Mouse (Mus musculus) adrenal gland, postnatal 14 days (tissue): ENCODE results near the gene Piwil4. TPM values are rescaled to one million over a fixed set of nuclear protein-coding genes. Genes with fewer than 3 reads are reported as not detected.

Experiments
- DNase-seq: peaks from one replicate; pipeline ENCODE4 v3.0.0; 2021; ENCODE audit warnings: mixed read lengths
- long read RNA-seq, 2 experiments: library from polyadenylated mRNA; stranded (forward); transcript quantifications; one replicate each; pipeline ENCODE4 v2.0.0; 2021
- total RNA-seq: library from RNA; stranded (reverse); gene quantifications from 2 replicates; pipeline ENCODE4 v1.2.3, GENCODE M21; 2021

Piwil4 gene
- total RNA-seq = not detected in 2 replicates
- long read RNA-seq, experiment 1 = 0 reads
- long read RNA-seq, experiment 2 = 0 reads

DNA sequence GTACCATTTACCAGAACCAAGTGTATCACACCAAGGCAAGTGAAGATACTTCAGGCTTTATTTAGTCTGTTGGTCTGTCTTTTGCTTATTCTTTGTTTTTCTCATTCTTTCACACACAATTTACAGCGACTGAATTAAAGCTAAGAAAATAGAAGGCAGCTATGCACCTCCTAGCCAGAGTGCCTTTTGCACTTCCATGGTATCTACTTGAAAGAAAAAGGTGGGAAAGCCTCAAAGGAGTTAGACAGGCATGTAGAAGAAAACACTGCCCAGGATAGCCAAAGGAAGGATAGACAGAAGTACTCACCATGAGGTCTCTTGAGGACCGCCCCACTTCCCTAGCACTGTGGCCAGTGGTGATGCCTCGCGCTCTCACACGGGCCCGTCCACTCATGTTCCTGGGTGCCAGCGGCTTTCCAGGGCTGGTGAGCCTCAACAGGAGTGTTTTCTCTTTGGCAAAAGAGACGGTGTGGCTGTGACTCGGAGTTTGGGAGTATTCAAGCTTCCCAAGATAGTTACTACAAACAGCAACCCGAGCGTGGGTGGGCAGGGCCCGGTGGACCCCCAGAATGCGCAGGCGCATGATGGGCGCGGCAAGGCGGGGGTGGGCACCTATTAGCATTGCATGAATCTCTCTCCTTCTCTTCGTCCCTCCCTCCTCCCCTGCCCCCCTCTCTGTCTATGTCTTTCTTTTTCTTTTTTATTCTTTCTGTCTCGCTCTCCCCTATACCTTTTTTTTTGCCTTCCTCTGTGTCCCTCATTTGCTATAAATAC, at the start of gene Piwil4:
Gene Piwil4, minus strand, starts transcription at position 583 of the 774 bp plus-strand sequence.
- no peak for DNase-seq

DNA sequence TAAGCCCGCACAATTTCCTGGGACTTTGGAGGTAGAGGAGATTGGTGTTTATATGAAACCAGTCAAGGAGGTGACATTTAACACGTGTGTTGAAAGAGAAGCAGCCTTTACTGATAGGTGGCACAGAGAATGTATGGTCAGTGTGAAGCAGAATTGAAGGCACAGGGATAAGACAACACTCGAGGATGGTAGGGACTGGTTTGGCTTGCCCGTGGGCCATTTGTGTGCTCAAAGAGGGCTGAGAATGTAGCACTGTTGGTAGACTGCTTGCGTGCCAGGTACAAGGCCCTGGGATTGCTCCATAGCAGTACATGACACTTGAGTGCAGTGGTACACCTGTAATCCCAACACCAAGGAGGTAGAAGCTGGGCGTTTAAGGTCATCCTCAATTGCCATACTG, 46.8 kb upstream of the Piwil4 start:
- no peak for DNase-seq

DNA sequence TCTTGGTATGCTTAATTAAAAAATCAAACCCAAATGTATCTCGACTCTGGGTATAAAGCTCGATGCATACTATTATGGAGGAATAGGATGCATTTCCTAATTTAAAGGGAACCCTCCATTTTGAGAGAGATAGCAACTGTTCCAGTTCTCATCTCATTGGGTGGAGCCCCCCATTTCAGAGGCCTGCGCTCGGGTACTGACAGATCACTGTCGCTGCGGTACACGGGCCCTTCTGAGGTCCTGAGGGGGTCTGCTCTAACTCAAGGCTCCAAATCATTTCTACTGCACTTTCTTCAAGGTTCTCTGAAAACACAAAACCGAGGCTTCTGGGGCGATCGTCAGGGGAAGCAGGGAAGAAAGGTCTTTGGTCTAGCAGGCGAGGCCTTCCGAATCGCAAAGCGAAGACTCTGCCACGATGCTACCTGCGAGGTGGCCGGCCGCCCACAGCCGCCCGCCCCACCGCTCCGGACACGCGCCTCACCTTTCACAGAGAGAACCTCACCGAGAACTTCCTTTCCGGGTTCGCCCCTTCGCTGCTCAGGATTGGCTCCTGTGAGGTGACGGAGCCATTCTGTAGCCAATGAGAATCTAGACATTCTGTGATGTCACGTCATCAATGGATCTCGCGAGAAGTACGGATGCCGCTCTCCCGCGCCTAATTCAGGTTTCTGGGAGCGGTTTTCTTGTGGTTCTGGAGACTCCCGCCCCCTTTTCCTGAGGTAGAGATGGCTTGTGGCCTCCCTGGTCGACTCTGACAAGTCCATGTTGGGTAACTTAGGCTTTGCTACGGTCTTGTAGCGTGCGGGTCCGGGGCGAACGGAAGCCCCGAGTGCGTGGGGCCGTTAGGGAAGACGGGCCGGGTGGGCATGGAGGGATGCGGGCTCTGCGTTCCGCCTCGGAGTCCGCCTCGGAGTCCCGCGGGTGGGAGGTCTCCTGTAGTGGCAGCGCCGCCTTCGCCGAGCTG, 43.8 kb upstream of the Piwil4 start, which contains the start of the genes Mre11a and Ankrd49:
Gene Mre11a, plus strand, starts transcription at position 616 of the 964 bp plus-strand sequence.
Gene Ankrd49, minus strand, starts transcription at position 818 of the 964 bp plus-strand sequence.
- peak; percentile 94 for DNase-seq

DNA sequence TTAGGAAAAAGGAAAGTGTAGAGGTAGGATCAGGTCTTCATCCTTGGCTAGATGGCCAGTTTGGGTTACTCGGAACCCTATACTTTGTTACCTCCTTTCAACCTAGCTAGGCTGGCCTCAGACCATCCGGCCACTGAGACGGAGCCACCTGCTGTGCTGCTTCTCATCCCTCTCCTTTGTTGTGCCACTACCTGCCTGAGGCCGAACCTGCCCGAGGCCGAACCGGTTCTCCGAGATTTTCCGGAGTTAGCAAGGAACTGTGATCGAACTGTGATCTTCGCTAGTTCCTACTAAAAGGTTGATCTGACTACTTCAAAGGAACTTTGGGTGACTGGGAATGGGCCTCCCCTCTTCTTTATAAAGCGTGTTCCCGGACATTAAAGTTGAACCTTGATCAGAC, 37.8 kb upstream of the Piwil4 start:
- no peak for DNase-seq

DNA sequence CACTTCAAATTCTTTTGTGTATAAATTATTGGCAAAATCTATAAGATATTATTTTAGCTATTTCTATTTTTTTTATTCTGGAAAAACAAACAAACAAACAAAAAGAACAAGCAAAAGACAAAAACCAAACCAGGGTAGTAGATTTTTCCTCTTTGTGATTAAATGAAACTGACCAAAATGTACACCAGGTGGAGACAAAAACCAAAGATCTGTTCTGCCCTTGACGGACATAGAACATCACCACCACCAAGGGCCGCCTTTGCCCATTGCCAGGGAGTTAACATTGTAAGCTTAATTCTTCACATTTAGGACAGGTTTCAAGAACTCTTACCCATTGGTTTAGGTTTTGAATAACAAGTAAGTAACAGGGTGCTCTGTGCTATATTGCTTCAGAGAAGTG, 33.3 kb upstream of the Piwil4 start:
- DNase-seq = no peak

DNA sequence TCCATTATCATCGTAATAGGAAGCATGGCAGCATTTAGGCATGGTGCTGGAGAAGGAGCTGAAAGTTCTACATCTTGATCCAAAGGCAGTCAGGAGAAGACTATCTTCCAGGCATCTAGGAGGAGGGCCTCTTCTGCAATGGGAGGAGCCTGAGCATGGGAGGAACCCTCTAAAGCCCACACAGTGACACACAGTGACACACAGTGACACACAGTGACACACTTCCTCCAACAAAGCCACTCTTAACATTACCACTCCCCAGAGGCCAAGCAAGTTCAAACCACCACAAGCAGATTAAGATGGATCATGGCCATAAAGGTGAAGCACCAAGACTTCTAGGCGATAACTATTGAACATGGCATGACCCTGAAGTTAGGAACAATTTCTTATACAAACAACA, 31.5 kb upstream of the Piwil4 start:
- no peak for DNase-seq

DNA sequence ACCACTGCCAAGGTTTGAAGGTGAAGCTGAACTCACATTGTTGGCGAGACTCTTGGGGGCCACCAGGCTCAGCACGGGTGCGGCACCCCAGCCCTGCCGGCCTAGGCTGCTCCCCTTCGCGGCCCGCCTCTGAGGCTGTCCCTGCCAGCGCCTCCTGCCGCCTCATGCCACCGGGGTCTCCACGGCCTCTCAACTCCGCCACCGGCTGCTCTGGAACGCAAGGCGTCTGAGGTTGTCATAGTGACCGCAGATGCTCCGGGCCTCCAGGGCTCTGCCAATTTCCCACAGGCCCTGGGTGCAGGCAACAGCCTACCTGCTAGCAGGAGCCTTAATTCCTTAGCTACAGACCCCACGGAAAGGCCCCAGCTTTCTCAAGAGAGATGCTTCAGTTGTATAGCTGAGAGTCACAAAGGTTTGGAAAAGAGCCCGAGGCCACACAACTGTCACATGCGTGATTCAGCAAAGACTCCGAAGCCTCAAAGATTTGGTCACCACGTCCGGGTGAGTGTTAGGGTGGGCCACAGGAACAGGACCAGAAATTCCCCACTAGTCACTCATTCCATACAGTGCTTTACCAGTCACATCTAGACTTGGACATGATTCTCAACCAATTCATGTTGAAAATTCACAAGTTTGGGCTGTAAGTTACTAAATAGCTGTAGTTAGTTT, 30.4 kb upstream of the Piwil4 start, which contains the start of gene 1700012B09Rik:
Gene 1700012B09Rik, minus strand, starts transcription at position 228 of the 669 bp plus-strand sequence.
- peak; percentile 16 for DNase-seq

DNA sequence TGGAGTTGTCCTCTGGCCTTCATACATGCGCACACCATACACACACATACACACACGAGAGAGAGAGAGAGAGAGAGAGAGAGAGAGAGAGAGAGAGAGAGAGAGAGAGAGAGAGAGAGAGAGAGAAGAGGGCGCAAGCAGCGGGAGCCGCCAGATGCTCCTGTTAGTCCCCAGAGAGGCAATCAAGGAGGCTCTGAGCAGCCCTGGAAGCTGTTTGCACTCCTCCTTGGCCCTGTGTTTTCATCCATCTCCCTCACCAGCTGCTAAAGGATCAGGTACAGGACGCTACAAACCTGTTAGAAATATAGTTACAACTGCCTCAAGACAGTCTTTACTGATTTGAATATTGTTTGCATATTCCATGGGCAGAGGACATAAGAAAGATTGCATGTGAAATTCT, 29.3 kb upstream of the Piwil4 start:
- DNase-seq = no peak

DNA sequence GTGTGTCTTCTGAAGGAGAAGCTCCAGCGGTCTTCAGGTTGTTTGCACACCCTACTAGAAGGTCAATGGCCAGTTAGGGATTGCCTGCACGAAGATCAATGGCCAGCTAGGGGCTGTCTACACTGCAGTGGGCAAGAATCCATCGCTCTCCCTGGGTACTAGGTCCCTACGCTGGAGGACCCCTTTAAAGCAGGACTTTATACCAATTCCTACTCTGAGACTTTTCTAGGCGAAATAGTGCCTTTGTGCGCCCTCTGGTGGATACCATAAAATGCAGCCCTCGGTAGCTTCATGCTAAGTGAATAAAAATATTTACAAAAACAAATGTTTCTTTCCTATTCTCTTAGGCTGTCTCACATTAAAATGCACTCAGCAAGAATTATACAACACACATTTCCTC, 24.2 kb upstream of the Piwil4 start:
- peak; percentile 61 for DNase-seq

DNA sequence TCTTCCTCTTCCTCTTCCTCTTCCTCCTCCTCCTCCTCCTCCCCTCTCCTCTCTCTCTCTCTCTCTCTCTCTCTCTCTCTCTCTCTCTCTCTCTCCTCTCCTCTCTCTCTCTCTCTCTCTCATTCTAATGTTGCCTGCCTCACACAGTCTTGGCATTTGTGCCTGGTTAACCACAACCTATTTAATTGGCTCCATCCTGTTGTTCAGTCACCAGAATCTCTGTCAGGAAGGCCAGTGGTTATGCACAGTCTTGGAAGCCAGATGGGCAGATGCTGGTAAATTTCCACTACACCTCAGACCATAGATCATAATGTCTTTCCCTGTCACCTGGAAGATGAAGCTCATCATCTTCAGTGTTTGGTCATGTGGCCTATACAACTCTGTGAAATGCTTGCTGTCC, 18.7 kb upstream of the Piwil4 start:
- no peak for DNase-seq

DNA sequence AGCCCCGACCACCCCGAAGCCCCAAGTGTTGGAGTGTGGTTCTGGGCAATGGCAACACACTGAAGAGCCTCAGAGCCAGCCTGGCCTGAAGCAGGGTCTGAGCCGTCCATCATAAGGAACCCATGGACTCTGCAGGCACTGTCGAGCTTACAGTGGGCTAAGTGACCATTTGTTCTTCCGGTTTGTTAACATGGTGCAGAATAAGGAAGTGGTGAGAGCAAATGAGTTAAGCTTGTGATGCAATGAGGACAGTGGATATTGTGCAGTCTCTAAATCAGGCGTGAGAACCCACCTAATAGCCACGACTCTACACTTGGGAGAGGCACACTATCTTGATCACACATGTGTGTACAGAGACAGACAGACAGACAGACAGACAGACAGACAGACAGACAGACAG, 18.1 kb upstream of the Piwil4 start:
- no peak for DNase-seq

DNA sequence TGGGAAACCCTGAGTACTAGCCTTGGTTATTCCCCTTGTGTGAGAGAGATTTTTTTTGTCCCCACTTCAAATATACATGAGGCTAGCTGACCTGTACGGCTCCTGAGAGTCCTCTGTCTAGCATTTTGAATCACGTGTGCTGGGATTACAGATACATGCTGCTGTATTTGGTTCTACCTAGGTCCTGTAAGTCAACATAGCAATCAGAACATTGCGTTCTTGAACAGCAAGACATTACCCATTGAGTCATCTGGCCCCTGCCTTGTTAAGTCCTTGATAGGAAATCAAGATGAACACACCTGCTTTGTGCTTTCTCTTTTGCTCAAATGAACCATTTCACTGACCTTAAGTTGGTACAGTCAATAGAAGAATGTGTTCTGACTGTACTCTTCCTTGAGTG, 13.9 kb upstream of the Piwil4 start:
- DNase-seq = no peak

DNA sequence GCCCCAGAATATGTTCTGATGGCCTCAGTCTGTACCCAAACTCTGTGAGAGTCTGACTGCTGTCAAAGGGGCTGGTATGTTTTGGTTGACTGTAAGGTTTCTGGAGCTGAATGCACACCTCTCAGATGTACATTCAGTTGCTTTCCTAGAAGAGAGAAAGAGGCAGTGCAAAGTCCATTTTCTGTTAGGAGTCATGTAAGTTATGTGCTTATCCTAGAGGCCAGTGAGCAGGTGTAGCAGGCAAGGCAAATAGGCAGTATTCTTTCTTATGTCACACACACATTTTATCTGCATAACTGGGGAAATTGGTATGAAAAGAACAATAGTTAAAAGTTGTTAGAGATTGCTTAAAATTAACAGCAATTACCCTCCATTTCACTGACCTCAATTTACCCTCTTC, 13.4 kb upstream of the Piwil4 start:
- DNase-seq = no peak

DNA sequence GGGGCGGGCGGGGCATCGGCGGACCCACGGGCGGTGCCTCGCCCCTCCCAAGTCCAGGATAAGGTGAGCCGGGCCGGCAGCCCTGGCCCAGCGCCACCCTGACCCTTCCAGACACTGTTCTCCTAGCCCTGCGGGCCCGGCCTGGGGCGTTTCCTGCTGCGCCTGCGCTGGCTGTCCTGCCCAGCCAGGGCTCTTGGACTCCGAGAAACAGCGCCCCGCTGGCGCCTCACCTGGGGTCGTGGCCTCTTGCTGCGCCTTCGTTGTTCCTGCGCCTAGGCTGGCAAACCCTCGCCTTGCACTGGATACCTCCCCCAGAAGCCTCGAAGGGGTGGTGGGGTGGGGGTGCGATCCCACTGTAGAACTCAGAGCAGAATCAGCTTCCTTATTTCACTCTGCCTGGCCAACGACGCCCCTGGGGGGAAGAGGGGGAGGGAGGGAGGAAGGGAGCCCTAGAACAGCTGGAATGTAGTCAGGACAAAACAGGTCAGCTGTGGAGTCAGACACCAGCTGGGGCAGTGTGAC, 11.5 kb upstream of the Piwil4 start, which contains the start of gene Fut4:
Gene Fut4, minus strand, starts transcription at position 393 of the 522 bp plus-strand sequence.
- DNase-seq = peak; percentile 75

DNA sequence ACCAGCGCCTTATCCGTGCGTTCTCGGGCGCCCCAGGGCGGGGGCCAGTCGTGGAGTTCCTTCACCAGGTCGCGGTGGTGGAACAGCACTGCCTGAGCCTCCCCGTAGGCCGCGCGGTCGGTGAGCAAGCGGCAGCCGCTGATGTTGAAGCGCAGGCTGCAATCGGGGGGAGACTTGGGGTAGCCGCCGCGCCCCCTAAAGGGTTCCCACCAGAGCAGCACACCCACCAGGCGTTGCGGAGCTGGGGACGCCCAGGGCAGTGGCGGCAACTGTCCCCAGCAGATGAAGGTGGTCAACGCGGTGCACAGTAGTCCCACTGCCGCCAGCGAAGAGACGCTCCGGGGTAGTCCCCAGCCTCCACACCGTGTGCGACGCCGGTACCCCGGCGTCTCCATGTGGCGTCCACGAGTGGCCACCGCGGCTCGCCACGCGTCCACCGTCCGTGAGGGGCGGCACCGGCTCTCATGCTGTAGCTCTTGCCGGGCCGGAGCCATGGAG, 11.0 kb upstream of the Piwil4 start:
- DNase-seq = peak; percentile 49

DNA sequence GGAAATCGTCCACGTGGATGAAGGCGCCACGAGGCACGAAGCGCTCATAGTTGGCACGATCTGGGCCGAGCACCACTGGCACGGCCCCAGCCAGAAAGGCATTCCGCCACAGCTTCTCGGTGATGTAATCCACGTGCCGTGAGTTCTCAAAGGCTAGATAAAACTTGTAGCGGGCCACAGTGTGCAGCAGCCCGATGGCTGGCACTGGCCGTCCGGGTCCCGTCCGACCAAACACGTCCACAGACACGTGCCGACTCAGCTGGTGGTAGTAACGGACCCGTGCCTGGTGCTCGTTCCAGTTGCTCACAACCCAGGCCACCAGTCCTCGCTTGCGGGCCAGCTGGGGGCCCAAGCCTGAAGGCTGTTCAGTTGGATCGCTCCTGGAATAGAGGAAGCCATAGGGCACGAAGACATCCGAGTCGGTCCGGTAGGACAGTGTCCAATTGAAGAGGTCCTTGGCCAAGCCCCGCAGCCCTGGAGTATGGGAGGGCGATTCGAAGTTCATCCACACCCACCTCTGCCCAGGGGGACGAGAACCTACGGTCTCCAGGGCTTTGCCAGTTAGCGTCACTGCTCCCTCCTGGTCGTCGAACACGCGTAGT, 10.5 kb upstream of the Piwil4 start:
- peak; percentile 49 for DNase-seq

DNA sequence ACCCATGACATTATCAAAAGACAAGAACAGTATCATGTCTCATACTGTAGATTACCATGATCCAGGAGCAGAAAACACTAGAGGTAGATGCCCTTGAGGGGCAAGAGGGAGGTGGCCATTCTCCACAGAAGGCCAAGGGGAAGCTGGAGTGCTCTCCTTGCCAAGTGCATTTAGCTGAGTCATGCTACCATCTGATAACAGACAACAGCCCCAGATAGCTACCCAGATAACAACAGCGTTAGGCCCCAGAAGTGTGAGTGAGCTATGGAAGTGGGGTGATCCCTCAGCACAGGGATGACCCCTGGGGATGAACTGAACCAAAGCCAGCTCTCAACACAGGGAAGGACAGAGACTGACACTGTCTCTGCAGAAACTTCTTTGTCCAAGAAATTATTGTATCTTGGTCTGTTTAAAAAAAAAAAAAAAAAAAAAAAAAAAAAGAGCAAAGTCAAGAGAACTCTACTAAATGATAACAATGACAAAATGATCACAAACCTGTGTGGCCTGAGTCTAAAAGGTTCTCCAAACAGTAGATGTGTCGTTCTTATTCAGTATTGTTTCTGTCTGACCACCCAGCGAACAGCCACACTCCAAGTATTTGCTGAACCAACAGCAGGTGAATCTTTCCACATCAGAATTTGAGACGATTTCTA, 909 bp downstream of the Piwil4 start:
- peak; percentile 45 for DNase-seq

DNA sequence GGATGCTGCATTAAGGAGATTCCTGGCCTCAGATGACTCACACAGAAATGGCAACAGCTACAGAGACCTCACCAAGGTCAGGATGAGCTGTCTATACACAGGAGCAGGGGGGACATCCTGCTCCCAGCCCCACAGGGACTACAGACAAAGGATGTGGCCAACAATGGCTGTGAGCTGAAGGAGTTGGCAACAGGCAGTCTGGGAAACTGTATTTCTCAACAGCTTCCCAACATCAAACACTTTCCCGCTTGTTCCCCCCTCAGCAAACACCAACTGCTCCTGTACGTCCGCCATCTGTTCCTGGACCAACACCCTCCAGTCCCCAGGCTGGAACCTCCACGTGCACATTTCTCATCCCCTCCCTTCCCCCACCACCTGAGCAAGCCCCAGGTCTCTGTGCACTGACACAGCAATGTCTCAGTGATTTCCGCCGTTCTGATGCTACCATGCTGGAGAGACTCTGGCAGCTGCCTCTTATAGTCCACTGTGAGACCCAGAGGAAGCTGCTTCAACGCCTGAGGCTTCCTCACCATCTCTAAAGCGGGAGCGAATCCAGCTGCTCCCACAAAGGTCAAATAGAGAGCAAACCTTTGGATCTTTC, 9.5 kb downstream of the Piwil4 start:
- DNase-seq = peak; percentile 33

DNA sequence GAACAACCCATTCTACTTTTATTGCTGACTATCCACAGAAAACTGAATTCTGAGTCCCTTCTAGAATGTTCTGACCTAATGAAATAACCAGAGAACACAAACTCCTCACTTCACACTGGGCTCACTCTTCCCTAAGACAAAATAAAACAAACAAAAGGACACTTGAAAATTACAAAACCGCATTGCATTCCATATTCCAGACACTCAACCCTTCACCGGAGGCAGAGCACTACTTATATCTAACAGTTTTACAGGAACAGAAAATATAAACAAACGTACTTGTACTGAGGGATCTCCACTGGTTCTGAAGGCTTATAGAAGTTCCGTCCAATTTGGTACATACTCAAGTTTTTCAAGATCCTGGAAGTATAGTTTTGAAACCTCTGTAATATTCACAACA, 12.2 kb downstream of the Piwil4 start:
- DNase-seq = no peak

DNA sequence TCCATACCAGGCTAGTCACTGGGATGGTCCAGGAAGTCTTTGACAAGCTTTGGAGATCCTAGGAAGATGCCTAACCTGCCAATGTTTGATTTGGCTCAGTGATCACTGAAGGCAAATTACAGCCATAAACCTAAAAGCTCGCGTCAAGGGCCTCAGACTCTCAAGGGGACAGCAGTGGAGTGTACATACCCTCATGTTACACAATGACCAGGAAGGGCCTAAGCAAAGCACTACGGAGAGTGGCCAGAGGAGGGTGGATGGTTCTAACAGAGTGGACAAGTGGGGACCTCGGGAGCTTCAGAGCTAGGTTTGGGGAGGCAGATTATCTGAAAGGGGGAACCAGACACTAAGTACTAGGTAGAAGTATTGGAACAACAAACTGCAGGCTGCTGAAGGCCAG, 13.9 kb downstream of the Piwil4 start:
- no peak for DNase-seq
